Mouse (Mus musculus) embryonic fibroblast, embryonic 13.5 days (primary cell): ENCODE data around the gene Ppp3ca.

Source experiments
- CTCF ChIP-seq: IDR thresholded peaks from 2 replicates; pipeline ENCODE4 v1.5.1; 2011; ENCODE audit warnings: mild to moderate bottlenecking, control low read depth, low read length, moderate library complexity, borderline replicate concordance; ENCODE audit not compliant: insufficient read depth
- POLR2A ChIP-seq: IDR thresholded peaks from 2 replicates; pipeline ENCODE4 v1.6.1; 2011; ENCODE audit warnings: low read depth, mild to moderate bottlenecking, control low read depth, low read length, moderate library complexity

GRCm38 (mm10) chr3:136749951-136750350 is 80.0 kb downstream of the Ppp3ca start:
- TF ChIP-seq CTCF = no peak
- TF ChIP-seq POLR2A = no peak
